Mouse (Mus musculus): Measurements from ENCODE around the gene Col1a2. TPM values are rescaled to one million over a fixed set of nuclear protein-coding genes. Genes with fewer than 3 reads are reported as not detected.
A peak's percentile ranks its signal among the peaks of the same experiment; 100 is the strongest.

Gene Col1a2
- polyA plus RNA-seq, 1 experiment from 2014 or later, result 373 TPM

DNA sequence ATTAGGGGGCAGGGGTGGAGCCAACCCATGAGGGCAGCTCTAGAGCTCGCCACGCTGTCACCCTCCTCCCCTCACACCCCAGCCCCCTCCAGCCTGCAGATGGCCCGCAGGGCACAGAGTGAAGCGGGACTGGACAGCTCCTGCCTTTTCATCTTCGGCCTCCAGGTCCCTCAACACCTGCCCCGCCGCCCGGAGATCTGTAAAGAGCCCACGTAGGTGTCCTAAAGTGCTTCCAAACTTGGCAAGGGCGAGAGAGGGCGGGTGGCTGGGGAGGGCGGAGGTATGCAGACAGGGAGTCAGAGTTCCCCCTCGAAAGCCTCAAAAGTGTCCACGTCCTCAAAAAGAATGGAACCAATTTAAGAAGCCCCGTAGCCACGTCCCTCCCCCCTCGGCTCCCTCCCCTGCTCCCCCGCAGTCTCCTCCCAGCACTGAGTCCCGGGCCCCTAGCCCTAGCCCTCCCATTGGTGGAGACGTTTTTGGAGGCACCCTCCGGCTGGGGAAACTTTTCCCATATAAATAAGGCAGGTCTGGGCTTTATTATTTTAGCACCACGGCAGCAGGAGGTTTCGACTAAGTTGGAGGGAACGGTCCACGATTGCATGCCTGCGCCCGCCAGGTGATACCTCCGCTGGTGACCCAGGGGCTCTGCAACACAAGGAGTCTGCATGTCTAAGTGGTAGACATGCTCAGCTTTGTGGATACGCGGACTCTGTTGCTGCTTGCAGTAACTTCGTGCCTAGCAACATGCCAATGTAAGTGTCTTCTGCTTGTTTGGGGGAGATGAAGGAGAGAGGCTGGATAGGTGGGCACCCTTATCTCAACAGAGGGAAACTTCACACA lies 764 bp downstream of the Col1a2 start:
- ATAC-seq (ENCODE audit: insufficient number of reproducible peaks, insufficient read depth, low FRiP score, low read depth), result peak; percentile 86
- H3K4me3 ChIP-seq (ENCODE audit: control insufficient read depth in 1 of 2, insufficient read depth in 1 of 2, low read depth in 1 of 2, low read length in 2 of 2), result peak overlapping the region; percentile 49 to 62
- no peaks in the 10 kb centered on the region for H3K9me3 ChIP-seq (ENCODE audit: control insufficient read depth, low read length)
- H3K36me3 ChIP-seq (ENCODE audit: control insufficient read depth, insufficient read depth, low read length), result no peaks in the 10 kb centered on the region
- WGBS, result 1% methylated on average over 31 of the region's 31 CpGs
- peak overlapping the region; percentile 91 for H3K4me2 ChIP-seq (ENCODE audit: low read length)
- no peaks in the 10 kb centered on the region for H3K27me3 ChIP-seq (ENCODE audit: control insufficient read depth, insufficient read depth, low read length)
- H3K27ac ChIP-seq (replicated peaks in 1 of 2; ENCODE audit: control insufficient read depth in 1 of 2, insufficient read depth in 1 of 2, low read depth in 2 of 2, low read length in 2 of 2), result peak overlapping the region; percentile 58 to 68
- no peaks in the 10 kb centered on the region; a peak in 2 of 4 replicates for H3K4me1 ChIP-seq (ENCODE audit: control insufficient read depth in 2 of 2, insufficient read depth in 2 of 2, low read length in 2 of 2)
- H3K9ac ChIP-seq (ENCODE audit: low read length), result peak overlapping the region; percentile 72

DNA sequence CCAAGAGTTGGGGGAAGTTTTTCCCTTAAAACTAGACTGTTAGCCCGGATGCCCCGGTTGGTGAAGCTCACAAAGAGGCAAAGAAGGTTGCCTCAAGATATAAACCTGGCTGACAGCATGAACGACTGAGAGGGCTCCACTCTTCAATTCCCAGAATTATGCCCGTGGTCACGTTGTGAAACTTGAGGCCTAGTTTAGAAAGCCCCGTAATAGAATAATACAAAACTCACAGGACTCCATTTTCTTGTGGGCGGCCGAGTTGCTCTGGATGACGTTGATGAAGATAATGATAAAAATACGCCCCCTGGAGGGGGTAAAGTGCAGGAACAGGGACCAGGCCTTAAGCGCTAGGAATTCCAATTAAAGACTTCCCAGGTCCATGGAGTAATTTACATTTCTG lies 1.5 kb downstream of the Col1a2 start:
- Histone ChIP-seq H3K9ac (ENCODE audit: low read length) (peak overlapping the region; percentile 72), H3K4me3 (ENCODE audit: control insufficient read depth in 1 of 2, insufficient read depth in 1 of 2, low read depth in 1 of 2, low read length in 2 of 2) (peak overlapping the region; percentile 49 to 62), H3K36me3 (ENCODE audit: control insufficient read depth, insufficient read depth, low read length) (0 out of 2 replicates have a peak, but pooled peaks cover 3% of the 10 kb centered on the region), H3K9me3 (ENCODE audit: control insufficient read depth, low read length) (no peaks in the 10 kb centered on the region), H3K27me3 (ENCODE audit: control insufficient read depth, insufficient read depth, low read length) (no peaks in the 10 kb centered on the region), H3K4me1 (ENCODE audit: control insufficient read depth in 2 of 2, insufficient read depth in 2 of 2, low read length in 2 of 2) (no peaks in the 10 kb centered on the region; a peak in 2 of 4 replicates), H3K4me2 (ENCODE audit: low read length) (peak overlapping the region; percentile 91), H3K27ac (replicated peaks in 1 of 2; ENCODE audit: control insufficient read depth in 1 of 2, insufficient read depth in 1 of 2, low read depth in 2 of 2, low read length in 2 of 2) (peak overlapping the region; percentile 53 to 68)
- no peak for ATAC-seq (ENCODE audit: insufficient number of reproducible peaks, insufficient read depth, low FRiP score, low read depth)
- WGBS, result 4% methylated on average over 11 of the region's 11 CpGs

DNA sequence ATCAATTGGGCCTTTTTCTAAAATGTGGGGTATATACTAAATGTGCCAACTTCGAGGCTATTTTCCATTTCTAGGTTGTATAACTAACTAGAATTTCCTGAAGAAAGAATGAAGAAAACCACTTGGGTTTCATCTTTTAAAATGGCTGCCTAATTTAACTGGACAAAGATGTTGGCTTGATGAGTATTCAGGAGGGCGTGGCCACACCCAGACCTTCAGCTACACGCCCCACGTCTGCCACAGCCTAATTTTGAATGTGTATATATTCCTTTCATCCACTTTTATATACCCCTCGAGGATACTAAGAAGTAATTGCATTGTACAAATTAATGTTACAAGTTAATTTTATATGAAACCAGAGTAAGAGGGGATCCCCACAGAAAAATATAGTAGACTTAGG lies 2.2 kb downstream of the Col1a2 start:
- peak overlapping the region; percentile 49 to 62; a peak in 3 of 4 replicates for H3K4me3 ChIP-seq (ENCODE audit: control insufficient read depth in 1 of 2, insufficient read depth in 1 of 2, low read depth in 1 of 2, low read length in 2 of 2)
- 71% methylated on average over 5 of the region's 5 CpGs for WGBS
- H3K4me1 ChIP-seq (ENCODE audit: control insufficient read depth in 2 of 2, insufficient read depth in 2 of 2, low read length in 2 of 2), result no peaks in the 10 kb centered on the region; a peak in 2 of 4 replicates
- no peak for ATAC-seq (ENCODE audit: insufficient number of reproducible peaks, insufficient read depth, low FRiP score, low read depth)
- H3K27me3 ChIP-seq (ENCODE audit: control insufficient read depth, insufficient read depth, low read length), result no peaks in the 10 kb centered on the region
- H3K9me3 ChIP-seq (ENCODE audit: control insufficient read depth, low read length), result no peaks in the 10 kb centered on the region
- H3K4me2 ChIP-seq (ENCODE audit: low read length), result peak overlapping the region; percentile 91
- H3K36me3 ChIP-seq (ENCODE audit: control insufficient read depth, insufficient read depth, low read length), result 0 out of 2 replicates have a peak, but pooled peaks cover 3% of the 10 kb centered on the region
- H3K27ac ChIP-seq (replicated peaks in 1 of 2; ENCODE audit: control insufficient read depth in 1 of 2, insufficient read depth in 1 of 2, low read depth in 2 of 2, low read length in 2 of 2), result 0 out of 4 replicates have a peak overlapping the region, but pooled peaks of 1 of the 2 experiments have one; percentile 39
- H3K9ac ChIP-seq (ENCODE audit: low read length), result peak overlapping the region; percentile 72

GRCm38 (mm10) chr6:4507323-4507722 lies 2.7 kb downstream of the Col1a2 start:
- Histone ChIP-seq H3K36me3 (ENCODE audit: control insufficient read depth, insufficient read depth, low read length) (peaks cover 5% of the 10 kb centered on the region; the same call in 1 of the 2 replicates), H3K9me3 (ENCODE audit: control insufficient read depth, low read length) (no peaks in the 10 kb centered on the region), H3K27me3 (ENCODE audit: control insufficient read depth, insufficient read depth, low read length) (no peaks in the 10 kb centered on the region), H3K27ac (replicated peaks in 1 of 2; ENCODE audit: control insufficient read depth in 1 of 2, insufficient read depth in 1 of 2, low read depth in 2 of 2, low read length in 2 of 2) (no peak overlapping the region), H3K4me3 (ENCODE audit: control insufficient read depth in 1 of 2, insufficient read depth in 1 of 2, low read depth in 1 of 2, low read length in 2 of 2) (peak overlapping the region; percentile 18 to 49; a peak in 2 of 4 replicates), H3K9ac (ENCODE audit: low read length) (0 out of 2 replicates have a peak overlapping the region, but pooled peaks have one; percentile 3), H3K4me2 (ENCODE audit: low read length) (peak overlapping the region; percentile 91), H3K4me1 (ENCODE audit: control insufficient read depth in 2 of 2, insufficient read depth in 2 of 2, low read length in 2 of 2) (no peaks in the 10 kb centered on the region; a peak in 2 of 4 replicates)
- ATAC-seq (ENCODE audit: insufficient number of reproducible peaks, insufficient read depth, low FRiP score, low read depth), result no peak
- WGBS, result 85% methylated on average over 1 of the region's 1 CpGs

DNA sequence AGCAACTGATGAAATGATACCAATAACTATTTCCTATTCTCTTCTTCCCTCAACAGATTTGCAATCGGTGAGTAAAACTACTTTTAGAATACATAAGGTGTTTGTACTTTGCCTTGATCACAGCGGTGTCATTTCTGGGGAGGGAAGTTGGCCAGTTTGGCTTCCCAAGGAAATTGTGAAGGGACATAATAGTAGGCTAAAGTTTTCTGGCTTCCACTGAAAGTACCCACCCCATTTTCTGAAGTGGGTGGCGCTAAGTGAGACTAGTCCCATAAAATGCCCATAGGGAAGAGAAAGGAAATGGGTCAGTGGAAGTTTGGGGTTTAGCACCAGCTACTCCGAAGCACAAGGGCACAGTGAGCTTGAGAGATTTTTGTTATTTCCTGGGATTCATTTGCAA lies 3.7 kb downstream of the Col1a2 start:
- peak overlapping the region; percentile 13 to 19; a peak in 2 of 4 replicates for H3K4me3 ChIP-seq (ENCODE audit: control insufficient read depth in 1 of 2, insufficient read depth in 1 of 2, low read depth in 1 of 2, low read length in 2 of 2)
- ATAC-seq (ENCODE audit: insufficient number of reproducible peaks, insufficient read depth, low FRiP score, low read depth), result no peak
- H3K9ac ChIP-seq (ENCODE audit: low read length), result no peak overlapping the region

DNA sequence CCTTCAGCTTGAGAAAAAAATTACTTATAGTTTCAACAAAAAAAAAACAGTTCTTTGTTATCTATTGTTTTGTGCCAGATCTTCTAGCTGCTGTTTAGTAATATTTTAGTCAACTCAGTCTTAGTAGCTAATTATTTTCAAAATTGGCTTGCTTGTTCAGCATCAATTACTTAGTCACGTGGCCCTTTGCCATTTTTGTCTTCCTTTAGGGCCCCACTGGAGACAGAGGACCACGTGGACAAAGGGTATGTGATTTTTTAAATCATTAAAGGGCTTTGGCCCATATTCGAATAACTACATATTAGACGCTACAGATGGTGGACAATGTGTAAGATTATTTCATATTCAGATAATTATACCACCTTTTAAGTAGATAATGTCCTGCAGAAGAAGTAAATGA lies 4.8 kb downstream of the Col1a2 start:
- Histone ChIP-seq H3K9ac (ENCODE audit: low read length) (no peak overlapping the region), H3K4me1 (ENCODE audit: control insufficient read depth in 2 of 2, insufficient read depth in 2 of 2, low read length in 2 of 2) (no peaks in the 10 kb centered on the region; a peak in 2 of 4 replicates), H3K27me3 (ENCODE audit: control insufficient read depth, insufficient read depth, low read length) (no peaks in the 10 kb centered on the region), H3K9me3 (ENCODE audit: control insufficient read depth, low read length) (no peaks in the 10 kb centered on the region), H3K4me3 (ENCODE audit: control insufficient read depth in 1 of 2, insufficient read depth in 1 of 2, low read depth in 1 of 2, low read length in 2 of 2) (no peak overlapping the region), H3K4me2 (ENCODE audit: low read length) (no peak overlapping the region), H3K36me3 (ENCODE audit: control insufficient read depth, insufficient read depth, low read length) (peaks cover 12% of the 10 kb centered on the region; the same call in 1 of the 2 replicates), H3K27ac (replicated peaks in 1 of 2; ENCODE audit: control insufficient read depth in 1 of 2, insufficient read depth in 1 of 2, low read depth in 2 of 2, low read length in 2 of 2) (no peak overlapping the region)
- 76% methylated on average over 4 of the region's 4 CpGs for WGBS
- ATAC-seq (ENCODE audit: insufficient number of reproducible peaks, insufficient read depth, low FRiP score, low read depth), result no peak

More for the DNA sequence above, 3.7 kb downstream of the Col1a2 start:
- no peaks in the 10 kb centered on the region for H3K27me3 ChIP-seq (ENCODE audit: control insufficient read depth, insufficient read depth, low read length)
- H3K27ac ChIP-seq (replicated peaks in 1 of 2; ENCODE audit: control insufficient read depth in 1 of 2, insufficient read depth in 1 of 2, low read depth in 2 of 2, low read length in 2 of 2), result no peak overlapping the region
- 79% methylated on average over 4 of the region's 4 CpGs for WGBS
- H3K4me1 ChIP-seq (ENCODE audit: control insufficient read depth in 2 of 2, insufficient read depth in 2 of 2, low read length in 2 of 2), result no peaks in the 10 kb centered on the region; a peak in 2 of 4 replicates
- peak overlapping the region; percentile 91; the same call in 1 of the 2 replicates for H3K4me2 ChIP-seq (ENCODE audit: low read length)
- peaks cover 12% of the 10 kb centered on the region; the same call in 1 of the 2 replicates for H3K36me3 ChIP-seq (ENCODE audit: control insufficient read depth, insufficient read depth, low read length)
- no peaks in the 10 kb centered on the region for H3K9me3 ChIP-seq (ENCODE audit: control insufficient read depth, low read length)

- H3K36me3 ChIP-seq (ENCODE audit: control insufficient read depth, insufficient read depth, low read length), result peaks cover 45% of the 10 kb centered on the region
- no peaks in the 10 kb centered on the region for H3K9me3 ChIP-seq (ENCODE audit: control insufficient read depth, low read length)
- H3K9ac ChIP-seq (ENCODE audit: low read length), result no peak overlapping the region
- H3K4me1 ChIP-seq (ENCODE audit: control insufficient read depth in 2 of 2, insufficient read depth in 2 of 2, low read length in 2 of 2), result no peaks in the 10 kb centered on the region
- no peak overlapping the region for H3K4me3 ChIP-seq (ENCODE audit: control insufficient read depth in 1 of 2, insufficient read depth in 1 of 2, low read depth in 1 of 2, low read length in 2 of 2)
- WGBS, result 72% methylated on average over 2 of the region's 2 CpGs
- no peak for ATAC-seq (ENCODE audit: insufficient number of reproducible peaks, insufficient read depth, low FRiP score, low read depth)
- H3K27ac ChIP-seq (replicated peaks in 1 of 2; ENCODE audit: control insufficient read depth in 1 of 2, insufficient read depth in 1 of 2, low read depth in 2 of 2, low read length in 2 of 2), result no peak overlapping the region
- no peaks in the 10 kb centered on the region for H3K27me3 ChIP-seq (ENCODE audit: control insufficient read depth, insufficient read depth, low read length)
- H3K4me2 ChIP-seq (ENCODE audit: low read length), result no peak overlapping the region
These were observed 10.1 kb downstream of the Col1a2 start for GRCm38 (mm10) chr6:4514671-4515070.

Data from heart, embryonic 14.5 days (tissue).